8 mouse cellular contexts compared by ENCODE assay signal in the genomic region with DNA sequence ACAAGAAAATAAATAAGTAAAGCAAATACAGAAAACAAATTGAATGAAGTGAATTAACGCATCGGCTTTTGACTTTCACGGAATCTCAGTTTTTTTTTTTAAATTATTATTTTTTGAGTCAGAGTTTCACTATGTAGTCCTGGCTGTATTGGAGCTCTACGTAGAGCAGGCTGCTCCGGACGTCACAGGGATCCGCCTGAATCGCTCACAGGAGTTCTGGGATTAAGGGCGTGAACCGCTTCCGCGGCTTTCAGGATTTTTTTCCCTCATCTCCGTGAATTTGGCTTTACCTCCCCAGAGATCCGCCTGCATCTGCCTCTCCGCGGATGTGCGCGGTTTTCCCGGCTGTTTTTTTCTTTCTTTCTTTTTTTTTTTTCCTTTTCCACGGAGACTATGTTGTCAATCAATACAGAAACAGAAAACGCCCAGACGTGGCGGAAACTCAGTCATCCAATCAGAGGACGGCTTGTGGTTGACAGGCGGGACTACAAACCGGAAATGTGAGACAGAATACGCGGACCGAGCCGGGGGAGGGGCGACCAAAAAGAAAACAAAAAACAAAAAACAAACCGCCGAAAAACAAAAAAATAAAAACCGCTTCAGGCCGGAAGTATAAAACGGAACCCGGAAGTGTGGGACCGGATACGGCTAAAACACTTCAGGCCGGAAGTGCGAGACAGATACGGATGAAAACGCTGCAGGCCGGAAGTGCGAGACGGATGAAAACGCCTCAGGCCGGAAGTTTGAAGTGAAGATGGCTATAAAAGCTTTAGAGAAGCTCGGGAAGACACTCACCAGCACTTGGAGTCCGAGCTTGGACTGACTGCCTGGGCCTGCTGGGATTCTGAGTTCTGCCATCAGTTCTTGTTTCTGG. TPM values are rescaled to one million over a fixed set of nuclear protein-coding genes. Genes with fewer than 3 reads are reported as not detected.
DNase-seq lines count a peak whose midpoint lies in the region; ATAC-seq and TF ChIP-seq lines count a peak whose summit lies in the region.

A gene (plus strand): TSS at position 208 of the 874 bp plus-strand sequence.

- H3K79me2 ChIP-seq in liver, adult 2 months (ENCODE audit: control insufficient read depth, insufficient read depth, low read length): no peaks in the 10 kb centered on the region
- H3K79me2 ChIP-seq in myocyte (ENCODE audit: control insufficient read depth, insufficient read depth): peaks cover 26% of the 10 kb centered on the region

- peaks cover 11% of the 10 kb centered on the region for H3K4me1 ChIP-seq in erythroblast, embryonic 14.5 days (ENCODE audit: control insufficient read depth)
- no peaks in the 10 kb centered on the region for H3K4me1 ChIP-seq in heart, embryonic 11.5 days (ENCODE audit: control insufficient read depth, insufficient read depth, low read length)
- no peaks in the 10 kb centered on the region; the same call in 1 of the 2 replicates for H3K4me1 ChIP-seq in kidney, embryonic 16.5 days (ENCODE audit: insufficient read depth, low read length)
- 0 out of 2 replicates have a peak, but pooled peaks cover 2% of the 10 kb centered on the region for H3K4me1 ChIP-seq in liver, adult 2 months (ENCODE audit: control insufficient read depth, insufficient read depth, low read length)

- TF ChIP-seq POLR2A in brain, embryonic 14.5 days (IDR thresholded peaks at IDR 0.05; ENCODE audit: borderline replicate concordance, extremely low read depth, insufficient read depth, insufficient read length, poor library complexity, severe bottlenecking): peak; percentile 21; the same call in 1 of the 2 replicates
- TF ChIP-seq POLR2A in liver, adult 2 months (IDR thresholded peaks at IDR 0.05; ENCODE audit: extremely low read depth, insufficient read depth, low read length): 0 out of 2 replicates have a peak, but pooled peaks have one; percentile 22
- TF ChIP-seq POLR2A in myocyte (IDR thresholded peaks at IDR 0.05; ENCODE audit: insufficient read length, low read depth): peak; percentile 50

- peak; percentile 89 for ATAC-seq in heart, embryonic 11.5 days (replicated peaks; ENCODE audit: insufficient number of reproducible peaks, low FRiP score, low TSS enrichment)
- ATAC-seq in kidney, embryonic 16.5 days (ENCODE audit: low FRiP score, low TSS enrichment): peak; percentile 94

- H3K27me3 ChIP-seq in erythroblast, embryonic 14.5 days (ENCODE audit: control insufficient read depth): no peaks in the 10 kb centered on the region
- no peaks in the 10 kb centered on the region for H3K27me3 ChIP-seq in heart, embryonic 11.5 days (ENCODE audit: control insufficient read depth, insufficient read depth, low read length)
- no peaks in the 10 kb centered on the region for H3K27me3 ChIP-seq in kidney, embryonic 16.5 days (ENCODE audit: insufficient read depth, low read length)
- H3K27me3 ChIP-seq in liver, adult 2 months (ENCODE audit: control insufficient read depth, insufficient read depth, low read length): no peaks in the 10 kb centered on the region
- no peaks in the 10 kb centered on the region for H3K27me3 ChIP-seq in myocyte (ENCODE audit: control insufficient read depth, insufficient read depth, insufficient read length)
- H3K27me3 ChIP-seq in splenic B cell, adult 2 months (ENCODE audit: control insufficient read depth, insufficient read depth, low read length, poor library complexity, severe bottlenecking): no peaks in the 10 kb centered on the region

- H3K9ac ChIP-seq in heart, embryonic 11.5 days (ENCODE audit: low read depth, low read length): peak within 1 kb of the TSS; percentile 70
- peak within 1 kb of the TSS; percentile 65 for H3K9ac ChIP-seq in kidney, embryonic 16.5 days (replicated peaks; ENCODE audit: low read length)
- peak within 1 kb of the TSS; percentile 63 for H3K9ac ChIP-seq in liver, adult 2 months (ENCODE audit: low read depth, low read length)

- under 1% methylated on average over 50 of the region's 50 CpGs for WGBS in heart, embryonic 11.5 days (ENCODE audit: insufficient replicate concordance)
- 1% methylated on average over 50 of the region's 50 CpGs for WGBS in kidney, embryonic 16.5 days
- WGBS in liver, adult 2 months: under 1% methylated on average over 50 of the region's 50 CpGs

- no peaks in the 10 kb centered on the region for H3K9me3 ChIP-seq in erythroblast, embryonic 14.5 days (ENCODE audit: control insufficient read depth, low read length)
- no peaks in the 10 kb centered on the region for H3K9me3 ChIP-seq in heart, embryonic 11.5 days (replicated peaks; ENCODE audit: control insufficient read depth, low read length)
- H3K9me3 ChIP-seq in kidney, embryonic 16.5 days (ENCODE audit: low read length): peaks cover 8% of the 10 kb centered on the region

- H3K36me3 ChIP-seq in erythroblast, embryonic 14.5 days (ENCODE audit: control insufficient read depth): peaks cover 17% of the 10 kb centered on the region
- H3K36me3 ChIP-seq in heart, embryonic 11.5 days (ENCODE audit: control insufficient read depth, insufficient read depth, low read length): peaks cover 20% of the 10 kb centered on the region
- peaks cover 25% of the 10 kb centered on the region for H3K36me3 ChIP-seq in kidney, embryonic 16.5 days (ENCODE audit: insufficient read depth, low read length)
- peaks cover 18% of the 10 kb centered on the region for H3K36me3 ChIP-seq in liver, adult 2 months (ENCODE audit: control insufficient read depth, insufficient read depth, low read length)
- H3K36me3 ChIP-seq in myocyte (ENCODE audit: control insufficient read depth, insufficient read depth): peaks cover 11% of the 10 kb centered on the region
- H3K36me3 ChIP-seq in splenic B cell, adult 2 months (ENCODE audit: control insufficient read depth, insufficient read depth, low read length, poor library complexity, severe bottlenecking): peaks cover 4% of the 10 kb centered on the region

- peak within 1 kb of the TSS; percentile 72 for H3K27ac ChIP-seq in heart, embryonic 11.5 days (ENCODE audit: low read depth, low read length)
- H3K27ac ChIP-seq in kidney, embryonic 16.5 days (ENCODE audit: low read length): peak within 1 kb of the TSS; percentile 87
- peak within 1 kb of the TSS; percentile 93 for H3K27ac ChIP-seq in liver, adult 2 months (replicated peaks; ENCODE audit: insufficient read depth, low read depth, low read length)

- peak within 1 kb of the TSS; percentile 67 for H3K4me2 ChIP-seq in heart, embryonic 11.5 days
- peak within 1 kb of the TSS; percentile 56 for H3K4me2 ChIP-seq in kidney, embryonic 16.5 days (replicated peaks; ENCODE audit: low read depth, low read length)
- H3K4me2 ChIP-seq in myocyte (ENCODE audit: low read depth): peak within 1 kb of the TSS; percentile 79

- H3ac ChIP-seq in myocyte (ENCODE audit: control insufficient read depth, insufficient read length): no peak within 1 kb of the TSS

- peak; percentile 91 to 94 for DNase-seq in B cell, adult 2 months
- DNase-seq in brain, embryonic 14.5 days (ENCODE audit: low read depth): peak; percentile 98
- peak; percentile 87 for DNase-seq in liver, adult 2 months (ENCODE audit: extremely low read depth, low read depth, low spot score)
- peak; percentile 95 for DNase-seq in splenic B cell, adult 2 months (ENCODE audit: low read depth, low spot score)

- no peak for TF ChIP-seq CTCF in brain, embryonic 14.5 days (IDR thresholded peaks at IDR 0.05; ENCODE audit: borderline replicate concordance, extremely low read depth, insufficient read depth, insufficient read length)
- TF ChIP-seq CTCF in liver, adult 2 months (IDR thresholded peaks at IDR 0.05; ENCODE audit: low read depth, low read length): no peak

- peak within 1 kb of the TSS; percentile 74 for H3K4me3 ChIP-seq in erythroblast, embryonic 14.5 days (replicated peaks)
- peak within 1 kb of the TSS; percentile 58 for H3K4me3 ChIP-seq in heart, embryonic 11.5 days (ENCODE audit: low read depth, low read length)
- peak within 1 kb of the TSS; percentile 61 for H3K4me3 ChIP-seq in kidney, embryonic 16.5 days (ENCODE audit: low read length)
- peak within 1 kb of the TSS; percentile 67 for H3K4me3 ChIP-seq in liver, adult 2 months (ENCODE audit: insufficient read depth, low read depth, low read length)
- peak within 1 kb of the TSS; percentile 74 for H3K4me3 ChIP-seq in myocyte

TF ChIP-seq in myocyte, 11 proteins besides CTCF, POLR2A, EP300 and RAD21:
- TF ChIP-seq SRF (IDR thresholded peaks at IDR 0.05; ENCODE audit: control insufficient read depth, insufficient read length, low read depth): no peak
- peak; percentile 54 for TF ChIP-seq POLR2AphosphoS2 (IDR thresholded peaks at IDR 0.05; ENCODE audit: insufficient read length, low read depth)
- TF ChIP-seq E2F4 (IDR thresholded peaks at IDR 0.05; ENCODE audit: insufficient read depth): no peak

RNA-seq across cellular contexts. Expression of the gene that starts here (rescaled TPM):
- polyA plus RNA-seq in brain, embryonic 14.5 days (2012; rRNA removed): 12.1 and 14.7 TPM in 2 replicates
- polyA plus RNA-seq in erythroblast, embryonic 14.5 days (2012): 0.02 and 0.08 TPM in 2 replicates
- polyA plus RNA-seq in heart, embryonic 11.5 days (2014; fragmentation: Nextera tagmentation; extraction: Ambion mirVana): 13.6 and 13.7 TPM in 2 replicates
- polyA plus RNA-seq in kidney, embryonic 16.5 days (2015; fragmentation: Nextera tagmentation; extraction: Ambion mirVana): 21.5 and 23.4 TPM in 2 replicates
- 5.2 and 7.8 TPM in 2 replicates for total RNA-seq in liver, adult 2 months (2014; rRNA removed)
- polyA plus RNA-seq in liver, adult 2 months (2012; rRNA removed): 2.1 and 2.3 TPM in 2 replicates
- 12.6 TPM for polyA plus RNA-seq in myocyte (2012; fragmentation: generic; extraction: Trizol)

Comparison
In these comparisons a context has a peak if more than half of its experiments do, and no peak if none do; other contexts are left out.
1. Peak in every context shown above with its lines: DNase-seq, ATAC-seq, H3K4me3 ChIP-seq and H3K27ac ChIP-seq.